Mouse (Mus musculus) layer of hippocampus, adult 18-20 months (tissue): ENCODE results near the gene Fcnb. TPM values are rescaled to one million over a fixed set of nuclear protein-coding genes. Genes with fewer than 3 reads are reported as not detected.

Experiments used
- DNase-seq, 2 experiments: peaks; one replicate each; pipeline ENCODE4 v3.0.0; 2022; ENCODE audit warnings: low spot score in 2 of 2
- total RNA-seq, 2 experiments: library from RNA; stranded (reverse); gene quantifications; 2 replicates each; pipeline ENCODE4 v1.2.3; 2021

Fcnb gene
- total RNA-seq, 2 experiments from 2014 or later = not detected

- no peak for DNase-seq
Measured at GRCm38 (mm10) chr2:28086112-28086511, 1.4 kb upstream of the Fcnb start.

GRCm38 (mm10) chr2:28075616-28076187, 9.0 kb downstream of the Fcnb start:
- no peak for DNase-seq

- DNase-seq = peak; percentile 96 to 98
Measured at GRCm38 (mm10) chr2:28068537-28068878, 16.2 kb downstream of the Fcnb start.

GRCm38 (mm10) chr2:28067821-28068536, 16.7 kb downstream of the Fcnb start:
- peak in 1 of 2 experiments; percentile 6 for DNase-seq

- peak; percentile 41 to 66 for DNase-seq
Measured at GRCm38 (mm10) chr2:28067175-28067574, 17.5 kb downstream of the Fcnb start.

- DNase-seq = no peak
Measured at GRCm38 (mm10) chr2:28066686-28067085, 18.0 kb downstream of the Fcnb start.

- no peak for DNase-seq
Measured at GRCm38 (mm10) chr2:28065081-28065651, 19.5 kb downstream of the Fcnb start.

GRCm38 (mm10) chr2:28064339-28065080, 20.2 kb downstream of the Fcnb start:
- no peak for DNase-seq

GRCm38 (mm10) chr2:28063711-28064338, 20.9 kb downstream of the Fcnb start:
- DNase-seq = no peak

GRCm38 (mm10) chr2:28059922-28060321, 24.8 kb downstream of the Fcnb start:
- no peak for DNase-seq

- DNase-seq = no peak
Measured at GRCm38 (mm10) chr2:28047092-28047491, 37.6 kb downstream of the Fcnb start.

- DNase-seq = no peak
Measured at GRCm38 (mm10) chr2:28046311-28046710, 38.4 kb downstream of the Fcnb start.

- no peak for DNase-seq
Measured at GRCm38 (mm10) chr2:28044920-28045598, 39.6 kb downstream of the Fcnb start.

GRCm38 (mm10) chr2:28040466-28040865, 44.2 kb downstream of the Fcnb start:
- no peak for DNase-seq

- no peak for DNase-seq
Measured at GRCm38 (mm10) chr2:28039647-28040325, 44.9 kb downstream of the Fcnb start.

- DNase-seq = peak; percentile 11 to 48
Measured at GRCm38 (mm10) chr2:28038391-28039096, 46.1 kb downstream of the Fcnb start.

- no peak for DNase-seq
Measured at GRCm38 (mm10) chr2:28037505-28038390, 46.9 kb downstream of the Fcnb start.

- DNase-seq = no peak
Measured at GRCm38 (mm10) chr2:28036788-28037187, 47.9 kb downstream of the Fcnb start.
